Mouse (Mus musculus): ENCODE measurements at regions not wholly inside any gene's neighbourhood (a gene's known extent, or its start where the extent isn't known, plus 50 kb on each side); places are given as distances from the start of the nearest gene placed in this dataset.

DNA sequence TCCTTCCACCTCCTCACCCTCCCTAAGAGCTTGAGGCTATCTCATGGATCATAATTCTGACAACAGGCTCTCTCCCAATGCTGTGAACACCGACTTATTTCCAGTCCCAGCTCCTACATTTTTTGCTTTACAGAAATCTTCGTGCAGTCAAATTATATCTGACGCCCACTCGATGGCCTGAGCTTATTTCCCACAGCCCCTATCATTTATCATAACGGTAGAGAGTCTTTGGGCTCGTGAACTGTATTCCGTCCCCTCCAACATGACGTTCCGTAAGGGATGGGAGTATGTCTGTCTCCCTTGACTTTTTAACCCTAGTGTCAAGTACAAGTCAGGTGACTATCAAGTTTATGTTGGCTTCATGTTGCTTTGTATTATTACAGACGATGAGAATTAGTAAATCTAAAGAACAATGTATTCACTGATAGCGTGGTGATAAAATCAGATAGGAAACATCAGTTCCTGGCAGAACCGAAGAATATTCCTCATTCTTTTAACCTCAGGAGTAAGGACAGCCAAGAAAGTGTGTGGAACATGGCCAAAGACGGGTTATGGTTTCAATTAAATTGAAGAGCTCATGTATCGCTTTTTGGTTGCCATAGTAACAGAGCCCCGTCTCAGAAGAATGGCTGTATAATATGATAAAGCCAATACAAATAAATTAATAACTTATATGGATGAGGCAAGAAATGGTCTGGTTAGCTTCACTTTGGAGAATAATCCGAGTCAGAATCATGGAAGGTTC lies 145.5 kb upstream of the Dyrk2 start:
- TF ChIP-seq CTCF (IDR thresholded peaks at IDR 0.05; ENCODE audit: extremely low read depth, insufficient read depth, low read length): no peak
- TF ChIP-seq POLR2A (IDR thresholded peaks at IDR 0.05; ENCODE audit: extremely low read depth, insufficient read depth, low read length): no peak
